Mouse (Mus musculus): ENCODE results near the gene Otulinl.

DNA sequence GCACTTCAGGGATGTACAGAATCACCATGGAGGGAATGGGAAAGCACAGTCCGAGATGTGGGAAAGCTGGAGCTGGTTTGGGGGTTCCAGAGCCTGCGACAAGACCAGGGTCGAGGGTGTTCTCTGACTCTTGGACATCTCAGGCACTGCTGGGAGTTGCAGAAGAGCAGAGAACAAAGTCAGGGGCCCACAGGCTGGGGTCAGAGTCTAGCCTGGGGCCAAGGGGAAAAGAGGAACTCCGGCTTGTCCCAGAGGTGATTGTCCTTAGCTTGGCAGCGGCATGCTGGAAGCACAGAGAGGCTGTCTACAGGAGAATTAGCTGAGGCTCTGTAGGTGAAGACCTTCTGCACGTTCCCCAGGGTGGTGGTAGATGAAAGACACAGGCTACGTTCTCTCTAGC lies 37.3 kb upstream of the Otulinl start:
- TF ChIP-seq CTCF (IDR thresholded peaks at IDR 0.05) (no peak), EP300 (IDR thresholded peaks at IDR 0.05) (no peak)
